Mouse (Mus musculus): ENCODE results near the gene Adam29.

Adam29 gene

GRCm38 (mm10) chr8:55906848-55907247 is at the start of gene Adam29:
Gene Adam29, minus strand, starts transcription at chr8:55906948.
- DNase-seq = no peak

GRCm38 (mm10) chr8:55940526-55940880 is 33.8 kb upstream of the Adam29 start:
- DNase-seq = peak in 1 of 2 experiments; percentile 7

GRCm38 (mm10) chr8:55939870-55940525 is 33.2 kb upstream of the Adam29 start, which contains the start of gene Glra3:
Gene Glra3, plus strand, starts transcription at chr8:55940460.
- DNase-seq = no peak

All from kidney, adult 8-10 months (tissue).